Mouse (Mus musculus) right cerebral cortex, adult 18-20 months (tissue): Measurements from ENCODE around the gene Ren1.
"Not testable (repeated sequence)": the region's sequence is repeated elsewhere in the genome, so short reads cannot be mapped to it uniquely, and the experiment has no call there.

ENCODE experiments used
- DNase-seq: peaks from one replicate; pipeline ENCODE4 v3.0.0; 2022; ENCODE audit warnings: mixed read lengths

Ren1 gene

DNA sequence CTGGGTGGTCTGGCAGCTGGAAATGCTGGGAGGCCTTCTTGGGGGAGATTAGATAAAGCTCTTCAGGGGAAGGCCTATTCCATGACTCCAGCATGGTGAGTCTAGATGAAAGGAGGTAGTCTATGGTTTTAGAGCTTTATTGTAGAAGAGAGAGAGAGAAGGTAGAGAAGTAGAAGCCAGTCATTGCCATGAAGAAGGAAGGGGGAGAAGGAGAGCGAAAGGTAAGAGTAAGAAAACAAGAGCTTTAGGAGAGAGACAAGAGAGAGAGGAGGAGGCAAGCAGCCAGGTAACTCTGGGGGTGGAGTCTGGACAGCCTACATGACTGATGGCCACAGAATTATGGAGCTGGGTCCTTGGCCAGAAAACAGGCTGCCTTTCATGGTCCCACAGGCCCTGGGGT lies at the start of gene Ren1:
Ren1 (plus strand) TSS at position 301 of the 400 bp plus-strand sequence.
- DNase-seq = no peak

DNA sequence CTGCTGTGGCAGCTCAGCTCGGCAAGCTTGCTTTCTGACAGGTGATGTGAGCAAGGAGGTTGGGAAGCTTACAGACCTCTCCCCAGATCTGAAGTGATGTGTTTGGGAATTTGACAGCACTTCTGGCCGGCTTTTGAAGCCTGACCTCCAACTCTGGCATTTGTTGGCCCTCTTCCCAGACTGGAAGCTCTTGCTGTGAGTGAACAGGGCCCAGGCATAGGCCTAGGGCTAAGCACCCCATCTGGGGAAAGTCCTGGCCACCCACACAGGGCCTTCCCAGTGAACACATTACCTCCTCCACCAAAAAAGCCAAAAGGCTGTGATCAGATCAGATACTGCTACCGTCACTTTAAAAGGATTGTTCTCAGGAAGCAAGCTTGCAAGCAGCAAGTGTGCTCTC lies 47.8 kb upstream of the Ren1 start:
- DNase-seq = no peak

DNA sequence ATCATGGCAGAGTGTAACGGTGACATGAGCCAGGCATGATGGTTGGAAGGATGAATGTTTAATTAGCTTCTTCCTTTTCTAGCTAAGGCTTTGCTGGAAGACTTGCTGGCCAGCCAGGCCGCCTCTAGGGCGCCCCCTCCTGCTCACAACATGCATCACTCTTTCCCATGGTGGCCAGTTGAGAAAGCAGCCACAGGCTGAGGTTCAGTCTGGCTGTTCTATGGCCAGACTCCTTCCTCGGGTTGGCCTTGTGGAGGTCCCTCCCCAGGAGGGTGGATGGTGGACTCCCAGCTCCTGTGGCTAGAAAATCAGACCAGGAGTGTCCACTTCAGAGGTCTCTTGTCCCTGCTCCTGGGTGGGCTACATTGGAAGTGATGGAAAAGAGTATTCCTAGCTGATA lies 43.5 kb upstream of the Ren1 start:
- peak; percentile 81 for DNase-seq

DNA sequence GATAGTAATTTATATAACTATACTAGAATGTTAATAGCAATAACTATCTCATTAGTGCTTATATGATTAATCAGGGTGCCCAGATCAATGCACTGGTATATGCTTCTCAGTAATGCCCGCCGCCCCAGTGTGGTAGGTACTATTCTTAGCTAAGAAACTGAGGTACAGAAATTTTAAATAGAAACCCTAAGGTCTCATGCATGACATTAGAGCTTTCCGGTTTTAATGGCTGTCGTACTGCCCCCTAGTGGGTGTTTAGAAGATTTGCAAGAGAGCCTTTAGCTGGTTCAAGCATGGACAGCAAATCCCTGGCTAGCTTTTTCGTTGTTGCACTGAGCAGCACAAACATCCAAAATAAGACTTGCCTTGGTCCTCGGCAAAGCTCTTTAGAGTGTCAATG lies 43.0 kb upstream of the Ren1 start:
- DNase-seq = peak; percentile 43

DNA sequence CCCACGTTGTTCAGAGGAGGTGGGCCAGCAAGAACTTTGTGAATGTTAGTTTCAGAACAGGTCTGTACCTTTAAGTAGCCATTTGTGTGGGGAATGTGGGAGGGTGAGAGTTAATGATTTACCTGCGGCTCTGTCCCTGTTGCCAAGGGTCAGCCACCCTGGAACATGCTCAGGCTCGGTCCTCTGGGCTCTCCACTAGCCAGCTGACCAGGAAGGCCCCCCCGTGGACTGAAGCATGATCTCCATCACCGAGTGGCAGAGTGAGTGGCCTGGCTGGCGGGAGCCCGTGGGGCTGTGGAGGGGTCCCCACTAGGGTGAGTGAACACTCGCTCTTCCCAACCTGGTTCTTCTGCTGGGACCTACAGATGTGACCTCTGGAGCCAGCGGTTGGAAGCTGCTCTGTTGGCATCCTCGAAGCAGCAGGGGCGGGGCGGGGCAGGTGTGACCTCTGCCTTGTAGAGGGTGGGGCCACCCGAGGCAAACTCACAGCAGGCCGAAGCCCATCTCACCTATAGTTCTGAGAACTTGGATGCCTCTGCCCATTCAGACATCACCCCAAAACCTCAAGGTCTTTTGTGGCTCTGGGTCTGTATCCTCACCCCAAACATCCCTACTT lies 40.5 kb upstream of the Ren1 start, which contains the start of gene Golt1a:
Golt1a (plus strand) TSS at position 149 of the 616 bp plus-strand sequence.
- DNase-seq = no peak

DNA sequence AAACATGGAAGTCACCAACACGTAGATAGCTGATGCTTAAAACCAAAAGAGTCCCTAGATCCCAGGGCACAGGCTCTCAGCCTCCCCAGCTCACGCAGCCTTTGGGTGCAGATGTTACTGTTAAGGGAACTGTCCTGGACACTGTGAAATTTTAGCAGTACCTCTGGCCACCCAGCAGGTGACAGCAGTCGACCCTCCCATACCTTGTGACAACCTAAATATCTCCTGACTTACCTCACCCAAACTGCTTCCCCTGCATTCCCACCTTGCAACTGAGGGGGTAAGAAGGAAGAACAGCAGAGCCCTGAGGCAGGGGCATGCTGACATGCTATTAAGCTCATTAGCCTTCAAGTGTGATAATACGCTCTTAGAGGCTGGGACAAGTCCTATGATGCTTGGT lies 39.1 kb upstream of the Ren1 start:
- DNase-seq = no peak

DNA sequence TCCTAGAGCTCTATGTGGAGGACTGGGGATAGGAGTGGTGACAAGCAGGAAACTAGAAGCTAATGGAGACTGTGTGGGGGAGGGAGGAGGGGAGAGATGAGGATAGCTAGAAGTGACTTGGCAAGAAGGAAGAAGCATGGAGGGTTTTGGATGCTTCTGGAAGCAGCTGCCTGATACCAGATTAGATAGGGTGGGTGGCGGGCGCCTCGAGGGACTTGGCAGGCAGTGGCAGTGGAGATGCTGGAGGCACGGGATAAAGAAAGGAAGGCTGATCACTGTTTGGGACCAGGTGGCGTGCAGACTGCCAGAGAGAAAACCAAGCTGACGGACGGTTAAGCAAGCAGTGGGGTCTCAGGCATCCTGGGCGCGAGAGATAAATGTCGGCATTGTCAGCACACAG lies 38.4 kb upstream of the Ren1 start:
- DNase-seq = peak; percentile 82

DNA sequence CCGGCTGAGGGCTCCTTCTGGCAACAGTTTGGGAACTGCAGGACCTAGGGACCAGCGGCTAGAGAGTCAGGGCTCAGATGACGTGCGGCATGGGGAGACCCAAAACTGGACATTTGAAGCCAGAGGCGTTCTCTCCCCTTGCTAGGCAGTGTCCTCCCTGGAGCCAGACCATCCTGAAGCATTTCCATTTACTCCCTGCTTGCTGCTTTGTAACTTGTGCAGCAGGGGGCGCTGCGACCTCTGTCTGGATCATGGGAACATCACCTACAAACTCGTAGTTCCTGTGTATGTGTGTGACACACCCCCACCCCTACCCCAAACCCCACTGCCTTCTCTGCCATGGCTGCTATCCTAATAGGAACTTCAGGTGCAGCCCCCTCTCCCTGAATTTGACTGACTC lies 35.9 kb upstream of the Ren1 start:
- peak; percentile 55 for DNase-seq

DNA sequence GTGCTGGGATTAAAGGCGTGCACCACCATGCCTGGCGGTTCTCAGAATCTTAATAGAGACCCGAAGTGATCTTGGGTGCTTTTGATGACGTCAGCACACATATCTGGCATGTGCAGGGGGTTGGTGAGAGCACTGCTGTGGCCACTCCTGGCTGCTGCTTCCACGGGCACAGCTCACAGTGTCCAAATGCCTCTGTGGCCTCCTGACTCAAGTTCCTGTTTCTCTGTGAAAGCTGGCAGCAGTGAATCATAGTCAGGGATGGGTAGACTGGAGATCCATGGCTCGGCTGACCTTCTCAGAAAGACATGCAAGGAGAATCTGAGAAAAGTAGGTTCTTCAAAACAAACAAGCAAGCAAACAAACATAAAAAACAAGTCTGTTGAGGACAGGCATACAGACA lies 34.5 kb upstream of the Ren1 start:
- DNase-seq = no peak

DNA sequence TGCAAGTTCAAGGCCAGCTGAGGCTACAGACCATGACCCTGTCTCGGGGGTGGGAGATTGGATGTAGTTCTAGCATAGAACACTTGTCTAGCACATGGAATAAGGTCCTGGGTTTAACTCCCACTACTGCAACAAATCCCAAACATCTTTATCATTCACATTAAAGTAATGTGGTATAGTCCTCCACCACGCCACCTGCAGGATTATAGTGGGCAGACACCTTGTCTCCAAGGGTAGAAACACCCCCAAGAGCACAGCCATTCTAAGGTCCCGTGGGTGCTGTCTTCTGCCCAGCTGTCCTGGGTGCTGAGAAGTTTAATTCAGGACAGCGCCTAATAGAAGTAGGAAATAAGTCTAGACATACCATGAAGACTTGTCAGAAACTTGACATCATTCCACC lies 33.7 kb upstream of the Ren1 start:
- DNase-seq = no peak

DNA sequence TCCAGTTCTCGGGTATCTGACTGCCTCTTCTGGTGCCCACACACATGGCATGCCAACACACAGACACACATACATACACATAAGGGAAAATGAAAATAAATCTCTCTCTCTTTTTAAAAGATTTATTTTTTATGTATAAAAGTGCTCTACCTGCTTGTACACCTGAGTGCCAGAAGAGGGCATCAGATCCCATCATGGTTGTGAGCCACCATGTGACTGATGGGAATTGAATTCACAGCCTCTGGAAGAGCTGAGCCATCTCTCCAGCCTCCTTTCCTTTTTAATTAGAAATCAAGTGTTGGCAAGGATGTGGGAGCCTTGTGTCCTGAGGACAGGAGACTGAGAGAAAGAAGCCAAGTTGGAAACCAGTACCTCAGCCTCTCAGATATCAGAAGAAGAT lies 33.2 kb upstream of the Ren1 start:
- no peak for DNase-seq

DNA sequence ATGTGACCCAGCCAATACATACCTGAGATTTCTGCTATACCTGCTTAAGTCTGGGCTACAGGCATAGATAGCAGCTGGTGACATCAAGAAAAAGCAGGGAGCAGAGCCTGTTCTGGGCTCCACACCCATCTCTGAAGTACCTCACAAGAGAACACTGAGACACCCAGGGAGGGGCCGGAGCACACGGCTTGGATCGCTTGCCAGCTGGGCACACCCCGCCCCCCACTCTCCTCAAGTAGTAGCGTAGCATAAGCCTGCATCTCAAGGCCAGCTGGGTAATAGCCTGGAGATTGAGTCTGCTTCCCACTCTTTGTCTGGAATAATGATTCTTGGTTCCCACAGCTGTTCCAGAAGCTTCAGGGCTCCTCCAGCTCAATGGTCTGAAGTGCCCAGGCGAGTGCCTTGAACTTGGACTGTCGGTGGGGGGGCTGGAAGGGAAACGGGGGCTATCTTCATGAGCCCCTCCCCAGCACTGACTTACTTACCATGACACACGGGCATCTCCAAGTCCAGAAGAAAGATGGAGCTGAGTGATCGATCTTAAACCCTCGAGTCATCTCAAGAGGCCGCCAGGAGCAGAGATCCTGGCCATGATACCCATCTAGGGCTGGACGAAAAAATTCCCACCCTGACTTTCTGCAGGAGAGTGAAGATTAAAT lies 28.9 kb upstream of the Ren1 start, which contains the start of gene Kiss1:
Kiss1 (plus strand) TSS at position 609 of the 659 bp plus-strand sequence.
- DNase-seq = no peak

DNA sequence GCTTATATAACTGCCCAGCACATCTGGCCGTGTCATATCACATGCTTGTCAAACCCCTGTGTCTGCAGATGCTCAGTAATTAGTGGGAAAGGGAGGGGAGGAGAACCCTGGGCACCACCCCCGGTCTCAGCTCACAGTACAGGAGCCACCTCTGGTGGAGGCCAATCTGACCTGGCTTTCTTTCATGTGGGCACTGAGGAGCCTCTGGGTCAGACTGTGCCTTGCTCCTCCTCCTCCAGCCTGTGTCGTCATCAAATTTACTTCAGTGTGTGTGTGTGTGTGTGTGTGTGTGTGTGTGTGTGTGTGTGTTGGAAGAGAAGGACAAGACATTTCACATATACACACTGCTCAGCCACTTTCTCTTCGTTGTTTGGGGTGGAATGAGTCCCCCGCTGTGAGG lies 27.0 kb upstream of the Ren1 start:
- DNase-seq = no peak

DNA sequence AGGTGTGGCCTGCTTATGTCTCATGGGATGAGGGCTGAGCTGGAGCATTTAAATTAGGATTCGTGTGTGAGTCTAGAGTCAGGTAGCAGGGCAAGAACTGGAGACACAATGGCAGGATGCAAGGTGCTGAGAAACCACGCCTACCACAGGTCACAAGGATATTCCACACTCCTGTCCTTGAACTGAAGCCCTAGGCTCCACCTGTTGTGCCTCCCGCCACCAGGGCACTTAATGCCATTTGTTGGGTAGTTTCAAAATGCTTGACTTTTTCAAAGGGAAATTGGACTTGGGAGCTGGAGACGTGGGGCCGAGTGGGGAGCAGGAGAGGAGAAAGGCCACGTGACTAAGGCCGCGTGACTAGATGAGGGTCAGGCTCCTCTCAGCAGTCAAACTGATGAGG lies 24.4 kb upstream of the Ren1 start:
- no peak for DNase-seq

DNA sequence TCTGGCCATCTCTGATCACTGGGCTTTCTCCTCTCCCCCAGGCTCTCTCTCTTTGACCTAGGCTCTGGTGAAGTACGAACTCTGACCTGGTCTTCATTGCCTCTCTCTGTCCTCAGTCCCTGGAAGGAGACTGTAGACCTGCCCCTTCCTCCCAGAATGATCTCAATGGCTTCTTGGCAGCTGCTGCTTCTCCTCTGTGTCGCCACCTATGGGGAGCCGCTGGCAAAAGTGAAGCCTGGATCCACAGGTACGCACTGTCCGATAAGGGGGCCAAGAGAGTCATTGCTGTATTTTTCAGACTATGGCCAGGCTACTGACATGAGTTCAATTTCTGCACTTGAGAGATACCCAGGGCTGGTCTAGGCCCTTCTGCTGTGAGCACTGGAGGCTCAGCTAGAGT lies 23.2 kb upstream of the Ren1 start:
- DNase-seq = no peak

DNA sequence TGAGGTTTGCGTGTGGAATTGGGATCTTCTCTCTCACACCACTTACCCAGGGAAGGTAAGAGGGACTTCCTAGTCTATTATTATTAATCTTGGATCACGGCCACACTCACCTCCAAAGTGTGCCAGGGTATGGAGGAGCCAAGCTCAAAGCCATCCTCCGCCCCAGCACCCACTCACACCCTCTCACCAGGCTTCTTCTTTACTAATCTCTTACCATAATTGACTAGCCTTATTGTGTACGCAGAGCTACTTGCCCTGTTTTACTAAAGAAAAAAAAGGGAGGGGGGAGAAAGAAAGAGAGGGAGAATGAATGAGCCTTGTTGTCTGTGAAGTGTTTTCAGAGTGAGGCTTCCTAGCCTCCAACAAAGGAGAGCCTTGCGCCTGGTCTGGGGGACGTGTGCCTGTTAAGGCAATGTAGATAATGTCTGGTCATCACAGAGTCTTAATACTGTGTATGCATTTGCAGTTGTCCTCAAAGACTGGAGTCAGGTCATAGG lies 22.0 kb upstream of the Ren1 start:
- no peak for DNase-seq

DNA sequence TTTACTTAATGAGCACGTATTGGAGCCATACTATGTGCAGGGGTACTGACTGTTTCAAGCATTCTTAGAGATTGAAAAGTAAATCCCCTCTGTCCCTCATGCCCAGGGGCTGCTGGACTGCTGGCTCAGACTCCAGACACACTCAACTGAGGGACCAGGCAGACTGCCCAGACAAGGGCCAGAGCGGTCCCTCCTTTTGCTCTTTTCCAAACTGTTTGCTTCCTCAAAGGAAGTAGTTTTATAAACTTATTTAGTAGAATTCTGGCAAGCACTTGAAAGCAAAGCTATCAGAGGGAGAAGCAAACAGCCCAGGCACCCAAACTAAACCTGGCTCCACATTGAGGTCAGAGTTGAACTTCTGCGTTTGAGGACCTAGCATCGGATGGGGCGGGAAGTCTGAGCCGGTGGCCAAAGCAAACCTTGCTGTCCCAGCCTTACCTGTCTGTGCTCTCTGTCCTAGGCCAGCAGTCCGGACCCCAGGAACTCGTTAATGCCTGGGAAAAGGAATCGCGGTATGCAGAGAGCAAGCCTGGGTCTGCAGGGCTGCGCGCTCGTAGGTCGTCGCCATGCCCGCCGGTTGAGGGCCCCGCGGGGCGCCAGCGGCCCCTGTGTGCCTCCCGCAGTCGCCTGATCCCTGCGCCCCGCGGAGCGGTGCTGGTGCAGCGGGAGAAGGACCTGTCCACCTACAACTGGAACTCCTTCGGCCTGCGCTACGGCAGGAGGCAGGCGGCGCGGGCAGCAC lies 21.2 kb upstream of the Ren1 start:
- no peak for DNase-seq

DNA sequence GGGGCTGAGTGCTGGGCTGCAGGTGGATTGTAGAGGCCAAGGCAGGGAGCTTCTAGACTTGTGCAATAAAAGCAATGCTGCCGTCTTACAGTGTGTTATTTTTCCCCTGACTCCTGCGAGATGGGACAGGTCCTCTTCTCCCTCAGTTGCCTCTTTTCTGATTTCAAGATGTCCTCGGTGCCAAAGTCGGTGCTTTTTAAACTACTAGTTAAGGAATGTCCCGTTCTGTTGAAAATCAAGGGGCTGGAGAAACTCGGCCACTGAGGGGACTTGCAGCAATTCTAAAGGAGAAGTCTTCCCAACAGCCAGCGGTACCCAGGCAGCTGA lies 20.7 kb upstream of the Ren1 start:
- no peak for DNase-seq

DNA sequence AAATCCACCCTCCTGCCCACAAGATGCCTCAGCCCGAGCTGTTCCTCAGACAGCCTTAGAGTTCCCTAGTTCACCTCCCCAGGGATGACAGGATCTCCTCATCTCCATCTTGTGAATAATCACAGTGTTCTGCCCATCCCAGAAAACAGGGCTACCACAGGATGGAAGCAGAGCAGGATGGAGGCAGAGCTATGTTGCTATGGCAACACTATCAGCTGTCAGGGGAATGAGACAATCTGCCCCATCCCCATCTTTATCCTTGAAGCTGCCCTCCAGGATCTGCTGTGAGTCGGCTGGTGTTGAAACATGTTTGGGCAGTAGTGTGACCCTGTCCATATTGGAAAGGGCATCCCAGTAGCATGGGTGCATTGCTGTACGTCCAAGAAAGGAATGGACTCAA lies 19.2 kb upstream of the Ren1 start:
- no peak for DNase-seq

DNA sequence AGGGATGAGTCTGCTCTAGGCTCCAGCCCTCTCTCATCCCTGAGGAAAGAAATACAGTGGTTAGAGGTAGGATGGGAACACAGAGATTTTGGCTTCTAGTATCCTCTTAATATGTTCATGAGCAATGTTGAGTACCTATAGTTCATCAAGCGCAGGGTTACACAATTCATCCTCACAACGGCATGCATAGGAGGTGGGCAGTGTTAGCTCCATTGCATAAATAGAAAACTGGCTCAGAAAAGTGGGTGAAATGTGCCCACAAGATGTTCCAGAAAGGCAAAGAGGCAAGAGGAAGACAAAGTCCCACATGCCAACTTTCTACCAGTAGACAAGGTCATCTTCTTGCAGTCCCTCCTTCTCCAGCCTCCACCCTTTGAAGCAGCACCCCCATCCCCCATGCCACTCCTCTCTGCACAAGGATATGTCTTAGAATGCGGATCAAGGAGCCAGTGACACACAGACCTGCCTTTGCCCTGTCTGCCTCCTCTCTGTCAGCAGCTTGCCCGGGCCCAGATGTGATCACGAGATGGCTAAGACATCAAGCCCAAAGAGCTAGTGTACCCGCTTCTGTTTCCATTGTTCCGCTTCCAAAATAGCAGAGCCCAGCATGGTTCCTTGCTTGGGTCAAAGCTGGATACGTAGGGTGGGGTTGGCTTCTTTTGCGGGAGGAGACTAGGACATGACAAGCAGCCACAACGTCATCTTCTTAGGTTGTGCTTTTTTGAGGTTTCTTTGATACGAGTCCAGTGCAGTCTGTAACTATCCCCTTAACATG lies 17.5 kb upstream of the Ren1 start:
- DNase-seq = peak; percentile 39

DNA sequence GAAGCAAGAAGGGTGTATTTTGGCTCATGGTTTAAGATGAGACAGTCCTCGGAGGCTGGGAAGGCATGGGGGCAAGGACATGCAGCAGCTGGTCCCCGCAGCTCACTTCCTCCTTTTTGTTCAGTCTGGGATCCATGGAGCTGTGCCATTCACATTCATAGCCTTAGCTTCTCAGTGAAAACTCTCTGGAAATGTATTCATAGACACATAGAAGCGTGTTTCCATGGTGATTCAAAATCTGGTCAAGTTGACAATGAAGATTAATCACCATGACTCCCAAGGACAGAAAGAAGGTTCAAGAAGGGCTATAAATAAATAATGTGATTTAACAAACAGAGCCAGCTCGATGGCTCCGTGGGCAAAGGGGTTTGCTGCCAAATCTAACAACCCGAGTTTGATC lies 16.4 kb upstream of the Ren1 start:
- DNase-seq = no peak

DNA sequence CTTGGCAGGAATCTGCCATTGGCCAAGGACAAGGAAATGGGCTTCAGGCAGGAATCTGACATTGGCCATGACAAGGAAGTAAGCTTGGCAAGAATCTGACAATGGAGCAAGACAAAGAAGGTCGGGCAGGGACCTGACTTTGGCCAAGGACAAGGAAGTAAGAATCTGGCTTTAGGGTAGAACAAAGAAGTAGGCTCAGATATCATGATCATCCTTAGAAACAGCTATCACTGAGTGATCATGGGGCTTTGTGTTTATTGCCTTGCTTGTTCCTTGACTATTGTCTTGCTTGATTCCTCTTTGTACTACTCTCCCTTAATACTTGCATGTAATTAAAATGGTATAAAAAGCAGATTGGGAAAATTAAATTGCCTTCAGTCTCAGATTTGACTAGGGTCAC lies 9.9 kb upstream of the Ren1 start:
- not testable (repeated sequence) for DNase-seq

DNA sequence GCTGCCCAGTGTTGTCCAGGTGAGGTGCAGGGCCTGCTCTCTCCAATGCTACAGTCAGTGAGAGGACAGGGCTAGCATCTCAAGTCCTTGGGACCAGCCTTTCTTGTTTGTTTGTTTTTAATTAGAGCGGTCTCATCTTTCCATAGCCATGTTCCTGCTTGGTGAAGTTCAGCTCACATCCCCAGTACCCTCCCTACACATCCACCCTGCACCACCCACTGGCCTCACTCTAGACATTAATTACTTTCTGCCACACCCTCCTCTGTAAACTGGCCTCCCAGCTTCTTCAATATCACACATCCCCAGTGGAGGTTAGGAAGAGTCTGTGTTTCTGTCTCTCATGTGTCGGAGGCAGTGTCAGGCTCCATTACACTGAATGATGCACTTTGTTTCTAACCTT lies 6.0 kb upstream of the Ren1 start:
- DNase-seq = no peak
